Mouse (Mus musculus): ENCODE measurements around the gene Hjurp.

DNA sequence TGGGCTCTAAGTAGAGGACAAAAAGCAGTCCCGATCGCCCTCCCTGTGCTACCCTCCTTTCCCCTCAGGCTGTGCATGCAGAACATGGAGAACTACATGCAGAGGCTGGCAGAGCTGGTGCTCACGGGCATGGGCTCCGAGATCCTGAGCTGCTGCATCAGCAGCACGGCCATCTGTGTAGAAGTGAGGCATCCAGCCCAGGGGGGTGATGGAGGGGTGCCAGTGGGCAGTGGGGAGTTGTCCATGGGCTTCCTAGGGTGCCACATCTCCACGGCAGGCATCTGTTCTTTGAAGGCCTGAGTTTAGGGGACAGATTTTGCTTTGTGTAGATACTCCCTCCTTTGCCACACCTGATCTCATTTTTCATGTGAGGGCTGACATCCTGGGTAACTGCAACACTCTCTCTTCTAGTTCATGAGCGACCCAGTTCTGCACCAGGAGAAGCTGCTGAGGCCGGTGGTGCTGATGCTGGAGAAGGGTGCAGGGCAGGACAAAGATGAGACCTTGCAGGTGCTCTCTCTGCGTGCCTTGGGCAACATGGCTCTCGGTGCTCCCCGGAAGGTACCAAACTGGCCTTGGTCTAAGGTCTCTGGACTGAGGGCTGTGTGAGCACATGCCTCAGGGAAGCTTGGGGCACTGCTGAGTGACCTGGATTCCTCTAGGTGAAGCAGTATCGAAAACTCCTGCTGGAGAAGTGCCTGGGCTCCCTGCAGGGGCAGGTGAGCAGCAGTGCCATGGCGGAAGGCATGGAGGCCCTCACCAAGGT is 21.3 kb downstream of the Hjurp start:
- no peak for TF ChIP-seq CTCF (IDR thresholded peaks at IDR 0.05; ENCODE audit: insufficient read depth, low read length)
- TF ChIP-seq POLR2A (IDR thresholded peaks at IDR 0.05; ENCODE audit: borderline replicate concordance, extremely low read depth, low read depth, low read length), result no peak
